Mouse (Mus musculus): ENCODE measurements at regions not wholly inside any gene's neighbourhood (a gene's known extent, or its start where the extent isn't known, plus 50 kb on each side); places are given as distances from the start of the nearest gene placed in this dataset.

DNA sequence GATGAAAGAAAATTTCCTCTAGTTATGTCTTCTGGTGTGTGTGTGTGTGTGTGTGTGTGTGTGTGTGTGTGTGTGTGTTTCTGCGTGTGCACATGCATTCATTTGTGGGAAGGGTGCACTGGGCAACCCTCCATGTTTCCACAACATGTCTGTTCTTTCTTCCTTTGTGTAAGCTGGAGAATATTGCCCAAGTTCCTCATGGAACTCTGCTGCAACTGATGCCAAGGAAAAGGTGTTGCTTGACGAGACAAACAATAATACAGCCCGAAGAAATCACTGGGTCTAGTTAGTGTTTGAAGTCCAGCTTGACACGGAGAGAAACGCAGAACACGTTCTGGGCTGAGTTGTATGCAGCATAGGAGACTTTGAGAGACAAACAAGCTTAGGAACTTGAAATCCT is 110.0 kb upstream of the Ednra start:
- TF ChIP-seq POLR2A (IDR thresholded peaks at IDR 0.05; ENCODE audit: insufficient read depth, low read depth, low read length) (no peak), CTCF (IDR thresholded peaks at IDR 0.05; ENCODE audit: insufficient read depth, low read depth, low read length) (no peak)

Measured in olfactory bulb, adult 2 months (tissue).